Mouse (Mus musculus) urinary bladder, postnatal 36 days (tissue): ENCODE measurements around the gene Il17ra.

Experiments
- DNase-seq, 2 experiments: peaks; one replicate each; pipeline ENCODE4 v3.0.0; 2022; ENCODE audit warnings: low spot score in 2 of 2, mixed read lengths in 1 of 2

Il17ra gene

GRCm38 (mm10) chr6:120508645-120509044, 45.6 kb downstream of the Il17ra start:
- DNase-seq: no peak

GRCm38 (mm10) chr6:120509975-120510374, 46.9 kb downstream of the Il17ra start:
- no peak for DNase-seq

- no peak for DNase-seq
Observed at GRCm38 (mm10) chr6:120510425-120510824, 47.4 kb downstream of the Il17ra start.

GRCm38 (mm10) chr6:120511212-120511611, 48.2 kb downstream of the Il17ra start:
- DNase-seq: no peak

GRCm38 (mm10) chr6:120516422-120516821, 53.4 kb downstream of the Il17ra start:
- no peak for DNase-seq

- DNase-seq: no peak
Observed at GRCm38 (mm10) chr6:120516879-120517278, 53.8 kb downstream of the Il17ra start.

GRCm38 (mm10) chr6:120517311-120517710, 54.3 kb downstream of the Il17ra start:
- no peak for DNase-seq

GRCm38 (mm10) chr6:120519647-120520046, 56.6 kb downstream of the Il17ra start:
- no peak for DNase-seq

- DNase-seq: no peak
Observed at GRCm38 (mm10) chr6:120524796-120525195, 61.7 kb downstream of the Il17ra start.

GRCm38 (mm10) chr6:120529123-120529522, 66.1 kb downstream of the Il17ra start:
- no peak for DNase-seq

GRCm38 (mm10) chr6:120531020-120531965, 68.2 kb downstream of the Il17ra start, which contains the start of gene Hdhd5:
TSS of gene Hdhd5 (minus strand) at chr6:120531319.
- DNase-seq: peak; percentile 86 to 89

GRCm38 (mm10) chr6:120532594-120532993, 69.5 kb downstream of the Il17ra start:
- DNase-seq: no peak

GRCm38 (mm10) chr6:120536337-120536736, 73.3 kb downstream of the Il17ra start:
- DNase-seq: no peak
